Mouse (Mus musculus) large intestine, adult 2 months (tissue): ENCODE results near the gene Rnf24. TPM values are rescaled to one million over a fixed set of nuclear protein-coding genes. Genes with fewer than 3 reads are reported as not detected.
"Not testable (repeated sequence)": the region's sequence is repeated elsewhere in the genome, so short reads cannot be mapped to it uniquely, and the experiment has no call there.

Experiments used
- DNase-seq: peaks from one replicate; pipeline ENCODE4 v3.0.0-alpha.2; 2012; ENCODE audit warnings: low read depth, low spot score
- WGBS: fragments of 180-500 bp; shearing (Covaris S2); methylation state at CpG from one replicate; pipeline ENCODE4 v1.1.7; 2018; 5-methylcytosine and 5-hydroxymethylcytosine counted together
- polyA plus RNA-seq: library from polyadenylated mRNA; depleted of rRNA; stranded (reverse); fragments of >200 nt; gene quantifications from 2 replicates; pipeline ENCODE4 v1.2.3, GENCODE M21; 2012

Rnf24 gene
- polyA plus RNA-seq, 1 experiment = 2.9 TPM

DNA sequence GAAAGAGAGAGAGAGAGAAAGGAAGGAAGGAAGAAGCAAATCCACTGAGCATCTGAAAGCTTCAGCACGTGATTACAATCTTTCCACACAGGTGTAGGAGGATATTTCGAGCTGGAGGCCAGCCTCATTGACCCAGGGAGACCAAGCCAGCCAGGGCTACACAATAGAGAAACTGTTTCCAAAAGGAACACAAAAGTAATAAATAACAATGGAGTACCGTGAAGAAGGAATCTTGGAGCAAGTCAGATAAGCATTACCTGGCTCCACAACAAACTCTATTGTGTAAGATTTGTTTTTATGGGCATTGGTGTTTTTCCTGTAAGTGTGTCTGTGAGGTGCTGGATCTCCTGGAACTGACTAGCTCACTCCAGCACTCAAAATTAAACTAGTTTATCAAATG lies 7.1 kb downstream of the Rnf24 start:
- WGBS = 31% methylated on average over 3 of the region's 3 CpGs
- DNase-seq = no peak

DNA sequence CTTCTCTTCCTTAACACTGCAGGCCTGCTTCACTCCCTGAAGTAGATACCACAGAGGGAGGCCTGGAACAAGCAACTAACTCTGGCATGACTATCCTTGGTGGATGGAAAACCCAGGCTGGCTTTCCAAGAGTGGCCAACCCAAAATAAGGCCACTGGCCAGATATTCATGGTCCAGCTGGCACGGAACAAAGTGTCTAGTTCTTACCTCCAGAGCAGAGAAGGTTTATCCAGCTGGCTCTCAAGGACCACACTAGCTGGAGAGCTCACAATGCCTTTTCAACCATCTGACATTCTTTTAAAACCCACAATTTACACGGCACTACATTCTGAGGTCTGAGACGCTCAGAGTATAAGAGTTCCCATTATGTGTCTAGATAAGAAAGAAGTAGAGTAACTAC lies 8.2 kb downstream of the Rnf24 start:
- 80% methylated on average over 3 of the region's 3 CpGs for whole genome bisulfite sequencing
- DNase-seq = no peak

DNA sequence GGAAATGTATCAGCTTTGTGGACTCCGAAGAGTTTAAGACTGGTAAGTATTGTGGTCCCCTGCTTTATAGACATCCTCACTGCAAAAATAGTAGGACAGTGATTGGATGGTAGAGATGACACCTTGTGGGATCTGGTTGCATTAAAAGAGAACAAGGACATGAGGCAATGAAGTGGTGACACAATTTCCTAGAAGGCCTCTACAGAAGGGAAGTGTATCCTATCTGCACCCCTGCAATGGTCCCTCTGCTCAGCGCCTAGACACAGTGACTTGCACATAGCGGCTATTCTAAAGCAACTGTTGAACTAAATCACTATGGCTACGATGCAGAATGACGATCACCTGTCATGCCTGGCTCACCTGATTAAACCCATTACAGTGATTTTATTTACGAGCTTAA lies 15.1 kb downstream of the Rnf24 start:
- WGBS = 78% methylated on average over 6 of the region's 6 CpGs
- no peak for DNase-seq

DNA sequence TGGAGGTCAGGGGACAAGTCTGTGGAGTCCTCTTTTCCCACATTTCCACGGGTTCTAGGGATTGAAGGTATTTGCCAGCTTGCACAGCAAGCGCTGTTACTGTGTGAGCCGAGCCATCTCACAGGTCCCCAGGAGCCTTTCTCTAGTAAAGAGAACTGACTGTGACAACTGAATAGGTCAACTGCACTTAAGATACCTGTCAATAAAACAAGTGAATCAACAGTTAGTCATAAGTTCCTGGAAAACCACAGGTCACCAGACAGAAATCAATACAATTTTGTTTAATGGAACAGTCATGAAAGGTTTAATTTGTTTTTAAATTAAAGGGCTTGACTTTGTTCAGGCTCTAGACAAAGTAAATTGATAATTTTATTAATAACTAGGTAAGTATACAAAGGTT lies 22.1 kb downstream of the Rnf24 start:
- 82% methylated on average over 3 of the region's 3 CpGs for whole genome bisulfite sequencing
- no peak for DNase-seq

DNA sequence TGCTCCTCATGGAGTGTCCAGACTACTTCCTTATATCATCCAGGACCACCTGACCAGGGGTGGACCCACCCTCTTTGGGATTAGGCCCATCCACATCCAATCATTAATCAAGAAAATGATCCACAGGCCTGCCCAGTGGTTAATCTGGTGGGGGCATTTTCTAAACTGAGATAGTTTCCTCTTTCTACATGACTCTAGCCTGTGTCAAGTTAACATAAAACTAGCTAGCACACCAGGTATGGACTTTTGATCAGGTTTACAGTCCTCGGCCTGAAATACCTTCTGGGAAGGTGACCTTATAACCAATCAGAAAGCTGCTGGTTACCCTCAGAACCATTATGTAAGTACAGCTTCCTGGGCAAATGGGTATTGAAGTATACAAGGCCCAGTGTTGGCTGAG lies 23.7 kb downstream of the Rnf24 start:
- WGBS = 82% methylated on average over 1 of the region's 1 CpGs
- no peak for DNase-seq

DNA sequence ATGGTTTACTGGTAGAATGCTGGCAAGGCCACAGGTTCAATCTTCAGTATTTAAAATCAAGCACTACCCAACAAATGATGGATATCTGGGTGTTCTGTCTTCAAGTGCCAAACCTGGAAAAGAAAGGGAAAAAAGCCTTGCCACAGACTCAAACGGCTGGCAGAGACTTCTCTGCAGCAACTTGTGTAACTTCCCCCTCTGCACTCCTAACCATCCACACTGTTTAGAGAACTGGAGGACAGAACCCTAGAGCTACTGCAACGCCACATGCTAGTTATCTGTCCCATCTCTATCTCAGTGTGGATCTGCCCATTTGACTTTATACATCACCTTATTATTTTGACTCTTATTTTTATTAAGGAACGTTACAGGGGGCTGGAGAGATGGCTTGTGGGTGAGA lies 26.6 kb downstream of the Rnf24 start:
- no peak for DNase-seq
- WGBS = 56% methylated on average over 3 of the region's 3 CpGs

DNA sequence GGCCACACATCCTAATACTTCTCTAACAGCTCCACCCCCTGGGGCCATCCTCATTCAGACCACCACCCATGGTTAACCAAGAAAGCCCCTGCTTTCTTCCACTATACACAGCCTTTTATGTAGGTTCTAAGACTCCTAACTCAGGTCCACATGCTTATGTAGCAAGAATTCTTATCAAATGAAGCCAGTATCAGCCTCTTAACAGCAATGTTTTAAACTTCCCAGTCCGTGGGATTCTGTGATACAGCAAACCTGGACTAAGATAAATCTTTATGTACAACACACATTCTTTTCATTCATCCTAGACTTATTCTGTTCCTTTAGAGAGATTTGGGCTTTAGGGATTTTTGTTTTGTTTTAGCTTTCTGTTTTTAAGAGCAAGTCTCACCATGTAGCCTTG lies 29.0 kb downstream of the Rnf24 start:
- WGBS = 88% methylated on average over 1 of the region's 1 CpGs
- DNase-seq = no peak

DNA sequence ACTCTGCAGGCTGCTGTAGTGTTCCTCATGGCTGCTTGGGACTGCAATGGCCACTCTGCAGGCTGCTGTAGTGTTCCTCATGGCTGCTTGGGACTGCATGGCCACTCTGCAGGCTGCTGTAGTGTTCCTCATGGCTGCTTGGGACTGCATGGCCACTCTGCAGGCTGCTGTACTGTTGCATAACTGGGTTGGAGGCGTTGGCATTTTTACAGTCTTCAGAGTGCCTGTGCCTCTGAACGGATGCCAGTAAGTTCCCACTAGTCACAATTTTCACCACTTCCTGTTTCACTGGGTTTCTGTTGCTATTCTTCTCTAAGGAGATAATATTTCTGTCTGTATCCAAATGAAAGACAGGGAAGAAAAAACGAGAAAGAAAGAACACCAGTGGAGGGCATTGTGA lies 31.5 kb downstream of the Rnf24 start:
- 10% methylated on average over 3 of the region's 3 CpGs for WGBS
- not testable (repeated sequence) for DNase-seq

DNA sequence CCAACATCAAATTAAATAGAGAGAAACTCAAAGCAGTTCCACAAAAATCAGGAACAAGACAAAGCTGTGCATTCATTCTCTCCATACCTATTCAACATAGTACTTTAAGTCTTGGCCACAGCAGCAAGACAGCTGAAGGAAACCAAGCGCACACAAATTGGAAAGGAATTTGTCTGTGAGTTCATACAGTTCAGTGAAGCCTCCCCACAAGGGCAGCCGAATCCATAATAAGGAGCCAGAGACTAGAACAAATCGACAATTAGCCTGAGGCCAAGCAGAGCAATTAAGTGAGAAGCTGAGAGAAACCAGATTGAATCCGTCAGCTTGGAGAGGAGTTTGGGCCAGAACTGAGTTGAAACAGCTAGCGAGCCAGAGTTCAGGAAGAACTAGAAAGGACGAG lies 33.3 kb downstream of the Rnf24 start:
- 91% methylated on average over 6 of the region's 6 CpGs for WGBS
- DNase-seq = no peak

DNA sequence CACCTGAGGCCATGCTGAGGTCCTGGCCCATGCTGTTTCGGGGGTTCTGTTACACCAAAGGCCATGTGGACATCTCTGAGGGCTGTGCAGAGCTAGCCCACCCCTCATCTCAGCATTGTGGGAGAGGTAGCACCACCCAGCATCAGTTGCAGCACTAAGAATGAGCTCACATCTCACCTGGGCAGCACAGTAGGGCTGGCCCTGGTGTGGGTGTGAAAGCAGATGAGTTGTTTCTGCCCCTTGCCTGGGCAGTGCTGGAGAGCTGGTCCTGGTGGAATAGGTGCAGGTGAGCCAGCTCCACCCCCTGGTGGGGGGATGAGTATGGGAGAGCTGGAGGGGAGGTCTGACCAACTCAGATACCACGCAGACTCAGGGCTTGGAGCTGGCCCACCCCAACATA lies 36.5 kb downstream of the Rnf24 start:
- no peak for DNase-seq
- 86% methylated on average over 2 of the region's 2 CpGs for WGBS

DNA sequence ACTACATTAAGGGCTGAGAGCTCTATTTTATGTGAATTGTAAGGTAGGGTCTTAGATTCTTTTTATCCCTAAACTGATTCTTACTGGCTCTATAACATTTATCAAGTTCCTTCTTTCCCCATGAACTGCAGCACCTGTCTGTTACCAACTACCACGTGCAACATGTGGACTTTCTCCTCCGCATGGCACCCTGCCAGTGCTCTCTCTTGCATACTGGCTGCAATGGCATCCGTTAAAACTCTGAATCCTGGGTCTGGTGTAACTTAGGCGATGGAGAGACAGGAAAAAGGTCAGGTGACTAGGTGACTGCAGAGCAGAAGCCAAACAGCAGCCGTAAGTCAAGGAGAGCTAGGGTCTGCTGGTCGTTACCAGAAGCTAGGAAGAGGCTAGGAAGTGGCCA lies 43.4 kb downstream of the Rnf24 start:
- WGBS = 46% methylated on average over 6 of the region's 6 CpGs
- DNase-seq = no peak

DNA sequence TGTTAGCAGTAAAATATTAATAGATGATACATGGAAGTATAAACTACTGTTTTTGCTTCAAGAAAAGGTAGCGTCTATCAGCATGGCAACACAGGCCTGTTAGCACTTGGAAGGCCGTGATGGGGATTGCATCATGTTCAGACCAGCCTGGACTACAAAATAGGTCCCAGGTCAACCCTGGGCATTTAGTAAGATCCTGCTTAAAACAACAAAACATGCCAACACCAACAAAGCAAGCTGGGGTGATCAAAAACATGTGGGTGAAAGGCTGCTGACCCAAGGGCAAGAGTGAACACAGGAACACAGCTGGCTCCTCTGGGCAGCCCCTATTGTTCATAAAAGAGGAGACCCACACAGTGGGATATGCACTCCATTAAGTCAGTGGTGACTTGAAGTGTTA lies 44.9 kb downstream of the Rnf24 start:
- 86% methylated on average over 2 of the region's 2 CpGs for WGBS

DNA sequence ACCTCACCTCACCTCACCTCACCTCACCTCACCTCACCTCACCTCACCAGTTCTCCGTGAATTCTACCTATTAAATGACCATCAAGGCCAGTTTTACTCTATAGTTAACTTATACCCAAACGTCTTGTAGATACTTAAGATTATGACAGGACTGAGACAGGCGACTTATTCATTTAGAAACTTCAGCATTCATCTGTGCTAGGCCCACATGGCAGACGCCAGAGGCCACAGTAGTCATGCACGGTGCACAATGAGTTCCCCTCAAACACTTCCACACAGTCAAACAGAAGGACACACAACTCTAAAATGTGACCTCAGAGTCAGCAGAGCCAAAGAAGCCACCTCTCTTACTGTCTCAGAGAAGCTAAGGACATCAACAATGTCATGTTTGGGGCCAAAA lies 45.3 kb downstream of the Rnf24 start:
- WGBS = 81% methylated on average over 5 of the region's 5 CpGs
- no peak for DNase-seq

More for the DNA sequence above, 44.9 kb downstream of the Rnf24 start:
- DNase-seq = no peak

DNA sequence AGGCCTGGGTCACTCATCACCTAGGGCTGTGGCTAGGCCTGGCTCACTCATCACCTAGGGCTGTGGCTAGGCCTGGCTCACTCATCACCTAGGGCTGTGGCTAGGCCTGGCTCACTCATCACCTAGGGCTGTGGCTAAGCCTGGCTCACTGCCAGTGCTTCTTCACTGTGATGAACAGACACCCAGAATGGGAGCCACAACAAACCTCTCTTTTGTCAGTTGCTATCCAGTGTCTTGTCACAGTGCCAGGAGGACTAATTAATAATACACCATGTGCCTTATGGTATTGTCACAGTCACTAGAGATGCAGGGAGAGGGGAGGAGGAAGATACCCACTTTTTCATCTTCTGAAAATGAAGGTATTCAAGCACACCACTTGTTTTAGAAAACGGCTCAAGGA lies 47.5 kb downstream of the Rnf24 start:
- WGBS = 67% methylated on average over 1 of the region's 1 CpGs
- DNase-seq = not testable (repeated sequence)

DNA sequence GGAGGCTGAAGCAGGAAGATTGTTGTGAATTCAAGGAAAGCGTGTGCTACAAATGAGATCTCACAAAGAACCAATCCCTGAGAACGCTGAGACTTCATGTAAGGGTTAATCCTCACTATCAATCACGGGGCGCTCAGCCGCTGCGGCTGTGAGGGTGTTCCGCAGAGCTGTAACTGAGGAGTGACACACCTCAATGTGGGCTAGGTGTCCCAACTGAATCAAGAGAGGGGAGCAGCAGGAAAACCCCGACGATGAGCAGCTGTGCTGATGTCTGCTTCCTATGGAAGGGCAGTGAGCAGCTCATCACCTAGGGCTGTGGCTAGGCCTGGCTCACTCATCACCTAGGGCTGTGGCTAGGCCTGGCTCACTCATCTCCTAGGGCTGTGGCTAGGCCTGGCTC lies 48.2 kb downstream of the Rnf24 start:
- WGBS = 84% methylated on average over 9 of the region's 9 CpGs
- DNase-seq = no peak

DNA sequence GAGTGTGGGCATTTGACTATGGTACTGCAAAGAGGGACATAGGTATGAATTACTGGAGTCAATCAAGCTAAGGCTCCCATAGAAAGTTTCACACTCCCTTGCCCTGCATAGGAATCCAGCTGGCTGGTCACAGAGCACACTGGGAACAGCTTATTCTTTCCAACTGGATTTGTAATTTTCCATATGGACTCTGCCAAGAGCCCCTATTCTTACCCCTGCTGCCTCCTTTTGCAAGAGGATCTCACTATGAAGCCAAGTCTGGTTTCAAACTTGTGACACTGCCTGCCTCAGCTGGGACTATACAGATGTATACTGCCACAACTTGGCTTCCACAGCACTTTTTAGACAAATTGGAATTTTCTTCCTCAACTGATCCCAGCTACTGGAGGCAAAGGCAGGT lies 51.1 kb downstream of the Rnf24 start:
- no peak for DNase-seq

DNA sequence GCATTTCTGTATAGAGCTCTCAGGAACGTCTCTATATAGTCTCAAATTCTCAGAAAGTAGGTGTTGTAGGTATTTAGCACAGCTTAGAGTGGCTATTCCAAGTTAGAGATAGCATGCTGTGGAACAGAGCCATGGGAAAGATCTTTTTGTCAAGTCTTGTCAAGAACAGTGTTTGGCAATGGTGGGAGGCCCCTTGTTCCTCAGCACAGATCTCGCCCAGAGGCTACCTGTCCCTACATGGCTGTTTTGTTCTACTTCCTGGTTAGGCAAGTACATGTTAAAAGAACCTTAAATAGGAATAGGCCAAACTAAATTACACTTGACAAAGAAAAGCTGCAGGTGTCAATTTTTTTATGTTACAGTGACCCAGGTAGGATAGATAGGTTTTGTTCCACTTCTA lies 52.2 kb downstream of the Rnf24 start:
- DNase-seq = no peak

DNA sequence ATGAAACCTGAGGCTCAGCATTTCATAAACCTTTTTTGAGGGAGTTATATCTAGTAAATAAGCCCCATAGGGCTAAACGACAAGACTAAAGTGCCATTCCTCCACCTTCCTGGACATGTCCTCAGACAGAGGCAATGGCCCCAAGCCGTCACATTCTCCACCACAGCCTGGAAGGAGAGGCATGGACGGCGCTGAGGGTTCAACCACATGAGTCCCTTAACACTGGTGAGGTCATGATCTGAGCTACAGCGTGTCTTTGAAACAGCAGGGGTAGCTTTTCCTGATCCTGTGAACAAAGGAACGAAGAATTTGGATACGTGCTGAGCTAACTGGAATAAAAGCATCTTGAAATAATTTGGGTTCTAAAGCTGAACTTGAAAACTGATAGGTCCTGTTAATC lies 54.0 kb downstream of the Rnf24 start:
- DNase-seq = not testable (repeated sequence)

More for the DNA sequence above, 52.2 kb downstream of the Rnf24 start:
- 78% methylated on average over 2 of the region's 2 CpGs for WGBS

DNA sequence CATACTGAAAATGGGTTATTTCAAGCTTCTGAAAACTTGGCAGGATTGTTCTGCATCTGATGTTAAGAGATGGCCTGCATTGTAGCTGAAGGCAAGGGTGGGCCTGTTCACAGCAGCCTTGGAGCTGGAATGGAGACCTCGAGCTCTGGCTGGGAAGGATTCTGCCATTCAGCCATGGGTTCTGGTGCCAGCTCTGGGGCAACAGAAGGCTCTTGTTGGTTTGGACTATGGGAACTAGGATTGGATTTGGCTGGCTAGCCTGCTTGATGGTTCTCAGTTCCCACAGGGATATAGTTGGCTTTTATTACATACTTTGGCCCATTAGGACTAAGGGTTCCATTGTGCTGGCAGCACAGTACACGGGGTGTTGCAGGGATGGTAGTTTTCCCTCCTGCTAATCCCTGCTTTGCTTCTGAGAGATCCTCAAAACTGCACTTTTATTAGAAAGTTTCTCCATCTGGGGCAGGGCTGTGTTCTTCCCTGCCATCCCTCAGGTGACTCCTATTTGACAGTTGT lies 55.9 kb downstream of the Rnf24 start:
- WGBS = 92% methylated on average over 2 of the region's 2 CpGs
- no peak for DNase-seq

More for the DNA sequence above, 54.0 kb downstream of the Rnf24 start:
- 84% methylated on average over 7 of the region's 7 CpGs for WGBS

DNA sequence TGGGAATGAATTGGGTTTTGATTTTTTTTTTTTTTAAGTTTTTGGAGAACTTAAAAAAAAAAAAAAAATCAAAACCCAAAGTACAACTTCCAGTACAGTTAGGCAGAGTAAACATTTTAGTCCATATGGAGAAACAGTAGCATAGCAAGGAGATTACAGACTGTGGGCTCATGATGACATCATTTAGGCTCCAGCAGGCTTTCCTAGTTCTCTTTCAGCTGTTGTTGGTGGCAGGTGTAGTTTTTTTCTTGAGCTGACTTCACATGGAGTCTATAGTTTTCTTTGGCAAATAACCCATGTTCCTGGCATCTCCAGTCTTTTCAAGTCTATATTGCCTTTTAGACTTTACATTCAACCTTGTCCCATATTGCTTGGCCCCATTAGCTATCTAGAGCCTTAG lies 62.0 kb downstream of the Rnf24 start:
- DNase-seq = no peak

DNA sequence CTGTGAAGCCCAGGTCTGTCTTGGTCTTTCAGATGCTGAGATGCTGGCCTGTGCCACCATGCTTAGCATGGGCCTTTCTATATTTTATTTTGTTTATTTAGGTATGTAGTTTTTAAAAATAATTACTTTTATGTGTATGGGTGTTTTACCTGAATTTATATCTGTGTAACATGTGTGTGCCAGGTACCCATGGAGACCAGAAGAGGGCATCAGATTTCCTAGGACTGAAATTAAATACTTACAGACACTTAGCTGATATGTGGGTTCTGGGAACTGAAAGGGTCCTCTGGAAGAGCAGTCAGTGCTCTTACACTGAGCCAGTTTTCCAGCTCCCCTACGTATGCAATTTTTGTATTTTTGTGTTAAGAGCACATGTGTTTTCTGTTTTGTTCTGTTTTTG lies 66.4 kb downstream of the Rnf24 start:
- no peak for DNase-seq
- WGBS = 94% methylated on average over 1 of the region's 1 CpGs

DNA sequence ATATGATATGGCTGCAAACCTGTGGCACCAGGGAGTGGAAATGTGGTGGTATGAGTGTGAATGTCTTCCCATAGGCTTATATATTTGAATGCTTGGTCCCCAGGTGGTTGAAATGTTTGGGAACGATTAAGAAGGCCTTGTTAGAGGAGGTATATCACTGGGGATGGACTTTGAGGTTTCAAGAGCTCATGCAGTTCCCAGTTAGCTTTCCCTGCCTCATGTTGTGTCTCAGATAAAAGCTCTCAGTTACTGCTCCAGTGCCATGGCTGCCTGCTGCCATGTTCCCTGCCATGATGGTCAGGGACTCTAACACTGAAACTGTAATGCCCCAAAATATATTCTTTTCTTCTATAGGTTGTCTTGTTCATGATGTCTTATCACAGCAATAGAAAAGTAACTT lies 71.1 kb downstream of the Rnf24 start:
- no peak for DNase-seq
- 88% methylated on average over 1 of the region's 1 CpGs for WGBS

DNA sequence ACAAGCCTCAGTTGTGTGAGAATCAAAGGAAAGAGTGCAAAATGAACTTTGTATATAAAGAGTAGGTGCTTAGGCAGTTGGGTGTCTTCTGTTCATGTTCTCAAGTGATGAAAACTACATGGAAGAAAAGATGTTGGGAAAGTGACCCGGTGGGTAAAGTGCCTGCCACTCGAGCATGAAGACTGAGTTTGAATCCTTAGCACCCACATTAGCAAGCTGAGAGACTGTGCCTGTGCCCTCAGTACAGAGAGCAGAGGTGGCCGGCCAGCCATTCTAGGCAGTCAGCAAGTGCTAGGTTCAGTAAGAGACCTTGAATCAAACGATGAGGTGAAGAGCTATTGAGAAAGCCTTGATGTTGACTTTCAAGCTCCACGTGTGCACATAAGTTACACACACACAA lies 76.0 kb downstream of the Rnf24 start:
- no peak for DNase-seq
- WGBS = 87% methylated on average over 5 of the region's 5 CpGs
